Mouse (Mus musculus): Measurements from ENCODE around the gene Nutm1. TPM values are rescaled to one million over a fixed set of nuclear protein-coding genes. Genes with fewer than 3 reads are reported as not detected.

Gene Nutm1
- polyA plus RNA-seq, 1 experiment, result not detected

DNA sequence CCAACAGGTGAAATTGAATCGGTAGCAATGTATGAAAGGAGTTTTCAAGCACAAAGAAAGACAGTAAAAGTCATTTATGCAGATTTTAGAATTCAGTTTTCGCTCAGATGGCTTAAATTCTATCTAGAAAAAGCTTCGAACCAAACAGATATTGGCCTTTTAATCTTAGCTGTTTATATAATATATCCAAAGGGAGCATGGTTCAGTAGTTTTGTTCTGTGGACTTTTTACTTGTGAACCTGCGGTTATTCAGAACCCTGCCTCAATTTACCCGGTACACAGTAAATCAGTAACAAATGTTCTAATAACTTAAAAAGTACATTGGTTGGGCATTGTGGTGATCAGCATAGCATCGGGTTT lies 25.9 kb upstream of the Nutm1 start:
- WGBS, result 66% methylated on average over 6 of the region's 6 CpGs
- no peak overlapping the region for H3K4me3 ChIP-seq (replicated peaks; ENCODE audit: insufficient read depth, low read depth, low read length)
- H3K27ac ChIP-seq (ENCODE audit: insufficient read depth, low read length), result no peak overlapping the region
- no peak for TF ChIP-seq CTCF (IDR thresholded peaks at IDR 0.05; ENCODE audit: borderline replicate concordance, insufficient read depth, low read depth, low read length)
- no peak for TF ChIP-seq POLR2A (IDR thresholded peaks at IDR 0.05; ENCODE audit: borderline replicate concordance, insufficient read depth, low read length)
- H3K4me1 ChIP-seq (ENCODE audit: control insufficient read depth, insufficient read depth, low read length), result peaks cover 4% of the 10 kb centered on the region; the same call in 1 of the 2 replicates
- no peaks in the 10 kb centered on the region for H3K27me3 ChIP-seq (ENCODE audit: control insufficient read depth, insufficient read depth, low read length)
- no peak for DNase-seq

DNA sequence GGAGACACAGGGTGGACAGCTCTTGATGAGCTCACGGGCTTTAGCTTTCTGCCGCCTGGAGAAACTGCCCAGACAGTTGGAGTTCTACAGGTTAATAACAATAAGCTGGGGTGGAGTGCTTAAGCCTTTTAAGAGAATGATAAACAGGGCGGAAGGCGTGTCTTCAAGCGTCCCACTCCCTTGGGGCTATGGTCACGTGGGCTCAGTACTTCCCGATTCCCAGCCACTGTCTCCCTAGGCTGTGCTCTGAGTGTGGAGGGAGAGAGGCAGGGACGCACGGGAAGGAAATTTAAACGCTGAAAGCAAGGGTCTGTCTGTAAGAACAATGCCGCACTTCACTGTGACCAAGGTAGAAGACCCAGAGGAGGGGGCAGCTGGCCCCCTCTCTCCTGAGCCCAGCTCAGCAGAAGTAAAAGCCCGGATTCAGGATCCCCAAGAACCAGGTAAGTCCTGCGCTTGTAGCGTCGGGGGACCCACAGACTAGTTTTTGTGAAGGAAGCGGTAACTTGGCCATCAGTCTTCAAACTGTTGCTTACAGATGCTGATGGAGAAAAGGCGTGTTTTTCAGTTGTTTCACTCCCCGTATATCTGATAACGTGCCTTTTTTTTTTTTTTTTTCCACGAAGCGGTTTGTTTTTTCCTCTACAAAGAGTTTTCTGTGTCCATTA lies 25.4 kb upstream of the Nutm1 start:
- 9% methylated on average over 21 of the region's 21 CpGs for WGBS
- Histone ChIP-seq H3K27me3 (ENCODE audit: control insufficient read depth, insufficient read depth, low read length) (no peaks in the 10 kb centered on the region), H3K4me1 (ENCODE audit: control insufficient read depth, insufficient read depth, low read length) (peaks cover 4% of the 10 kb centered on the region; the same call in 1 of the 2 replicates), H3K27ac (ENCODE audit: insufficient read depth, low read length) (no peak overlapping the region), H3K4me3 (replicated peaks; ENCODE audit: insufficient read depth, low read depth, low read length) (peak overlapping the region; percentile 25)
- TF ChIP-seq POLR2A (IDR thresholded peaks at IDR 0.05; ENCODE audit: borderline replicate concordance, insufficient read depth, low read length) (no peak), CTCF (IDR thresholded peaks at IDR 0.05; ENCODE audit: borderline replicate concordance, insufficient read depth, low read depth, low read length) (no peak)
- no peak for DNase-seq

DNA sequence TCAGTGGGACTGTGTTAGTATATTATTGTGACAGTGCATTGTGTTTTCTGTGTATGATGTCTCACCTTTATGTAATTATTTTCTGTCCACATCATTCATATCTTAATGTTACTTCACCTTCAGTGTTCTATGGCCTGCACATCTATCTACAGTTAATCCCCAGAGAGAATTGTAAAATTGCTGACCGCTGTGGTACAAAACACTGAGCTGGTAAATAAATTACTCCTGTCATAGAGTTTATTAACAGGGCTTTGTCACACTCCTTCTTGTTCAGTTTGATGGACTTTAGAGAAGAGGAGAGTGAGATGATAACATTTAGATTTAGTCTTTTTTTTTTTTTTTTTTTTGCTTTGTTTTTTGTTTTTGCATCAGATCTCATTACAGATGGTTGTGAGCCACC lies 23.8 kb upstream of the Nutm1 start:
- WGBS, result 90% methylated on average over 1 of the region's 1 CpGs
- DNase-seq, result no peak
- TF ChIP-seq CTCF (IDR thresholded peaks at IDR 0.05; ENCODE audit: borderline replicate concordance, insufficient read depth, low read depth, low read length), result no peak
- TF ChIP-seq POLR2A (IDR thresholded peaks at IDR 0.05; ENCODE audit: borderline replicate concordance, insufficient read depth, low read length), result no peak
- Histone ChIP-seq H3K4me1 (ENCODE audit: control insufficient read depth, insufficient read depth, low read length) (peaks cover 4% of the 10 kb centered on the region; the same call in 1 of the 2 replicates), H3K4me3 (replicated peaks; ENCODE audit: insufficient read depth, low read depth, low read length) (no peak overlapping the region), H3K27ac (ENCODE audit: insufficient read depth, low read length) (no peak overlapping the region), H3K27me3 (ENCODE audit: control insufficient read depth, insufficient read depth, low read length) (no peaks in the 10 kb centered on the region)

DNA sequence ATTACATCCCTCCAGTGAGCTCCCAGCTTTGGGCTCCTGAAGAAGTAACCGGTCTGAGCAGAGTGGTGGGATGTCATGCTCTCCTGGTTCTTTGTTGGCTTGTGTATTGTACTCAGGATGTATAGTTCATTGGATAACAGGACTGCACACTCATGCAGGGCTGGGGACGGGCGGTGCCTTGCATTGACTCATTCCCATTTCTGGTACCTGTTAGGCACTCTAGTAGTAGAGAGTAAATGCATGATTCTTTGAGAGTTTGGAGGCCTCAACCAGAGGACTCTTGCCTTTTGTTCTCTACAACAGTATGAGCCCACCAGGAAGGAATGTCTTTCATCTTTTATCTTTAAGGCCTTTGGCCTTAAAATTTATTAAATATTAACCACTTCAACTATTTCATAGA lies 17.8 kb upstream of the Nutm1 start:
- peaks cover 5% of the 10 kb centered on the region for H3K4me1 ChIP-seq (ENCODE audit: control insufficient read depth, insufficient read depth, low read length)
- H3K27ac ChIP-seq (ENCODE audit: insufficient read depth, low read length), result no peak overlapping the region
- WGBS, result 81% methylated on average over 3 of the region's 3 CpGs
- H3K27me3 ChIP-seq (ENCODE audit: control insufficient read depth, insufficient read depth, low read length), result no peaks in the 10 kb centered on the region
- no peak overlapping the region for H3K4me3 ChIP-seq (replicated peaks; ENCODE audit: insufficient read depth, low read depth, low read length)
- TF ChIP-seq POLR2A (IDR thresholded peaks at IDR 0.05; ENCODE audit: borderline replicate concordance, insufficient read depth, low read length), result no peak
- TF ChIP-seq CTCF (IDR thresholded peaks at IDR 0.05; ENCODE audit: borderline replicate concordance, insufficient read depth, low read depth, low read length), result no peak
- no peak for DNase-seq

DNA sequence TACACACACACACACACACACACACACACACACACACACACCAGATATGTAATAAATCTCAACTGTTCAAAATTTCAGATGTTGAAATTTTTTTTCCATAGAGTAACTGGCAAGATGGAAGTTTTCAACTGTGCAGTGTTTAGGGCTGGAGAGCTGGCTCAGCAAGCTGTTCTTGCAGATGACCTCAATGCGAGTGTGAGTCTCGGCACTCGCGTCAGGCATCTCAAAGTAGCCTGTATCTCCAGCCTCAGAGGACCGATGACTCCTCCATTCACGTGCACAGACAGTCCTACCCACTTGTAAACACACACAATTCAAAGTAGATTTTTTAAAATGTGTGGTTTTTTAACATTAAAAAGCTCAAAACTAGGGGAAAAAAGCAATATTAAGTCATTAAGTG lies 14.4 kb upstream of the Nutm1 start:
- 56% methylated on average over 6 of the region's 6 CpGs for WGBS
- Histone ChIP-seq H3K4me1 (ENCODE audit: control insufficient read depth, insufficient read depth, low read length) (peaks cover 5% of the 10 kb centered on the region), H3K4me3 (replicated peaks; ENCODE audit: insufficient read depth, low read depth, low read length) (no peak overlapping the region), H3K27me3 (ENCODE audit: control insufficient read depth, insufficient read depth, low read length) (no peaks in the 10 kb centered on the region), H3K27ac (ENCODE audit: insufficient read depth, low read length) (no peak overlapping the region)
- no peak for DNase-seq
- TF ChIP-seq POLR2A (IDR thresholded peaks at IDR 0.05; ENCODE audit: borderline replicate concordance, insufficient read depth, low read length) (no peak), CTCF (IDR thresholded peaks at IDR 0.05; ENCODE audit: borderline replicate concordance, insufficient read depth, low read depth, low read length) (no peak)

DNA sequence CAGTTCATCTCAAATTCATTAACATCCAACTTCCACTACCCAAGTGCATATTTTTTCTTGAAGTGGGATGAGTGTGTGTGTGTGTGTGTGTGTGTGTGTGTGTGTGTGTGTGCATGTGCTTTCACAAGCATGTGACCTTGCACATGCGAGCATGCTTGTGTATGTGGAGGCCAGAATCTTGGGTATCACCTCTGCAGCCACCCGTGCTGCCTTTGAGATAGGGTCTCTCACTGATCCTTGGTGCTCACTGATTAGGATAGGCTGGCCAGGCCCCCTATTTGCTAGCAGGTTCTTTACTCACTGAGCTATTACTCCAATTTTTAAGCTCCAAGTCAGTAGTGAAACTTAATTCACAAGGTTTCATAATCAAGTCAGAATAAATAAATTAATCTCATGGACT lies 13.8 kb upstream of the Nutm1 start:
- TF ChIP-seq CTCF (IDR thresholded peaks at IDR 0.05; ENCODE audit: borderline replicate concordance, insufficient read depth, low read depth, low read length) (no peak), POLR2A (IDR thresholded peaks at IDR 0.05; ENCODE audit: borderline replicate concordance, insufficient read depth, low read length) (no peak)
- Histone ChIP-seq H3K27ac (ENCODE audit: insufficient read depth, low read length) (no peak overlapping the region), H3K4me1 (ENCODE audit: control insufficient read depth, insufficient read depth, low read length) (peaks cover 5% of the 10 kb centered on the region), H3K4me3 (replicated peaks; ENCODE audit: insufficient read depth, low read depth, low read length) (no peak overlapping the region), H3K27me3 (ENCODE audit: control insufficient read depth, insufficient read depth, low read length) (no peaks in the 10 kb centered on the region)
- 97% methylated on average over 2 of the region's 2 CpGs for WGBS
- DNase-seq, result no peak

DNA sequence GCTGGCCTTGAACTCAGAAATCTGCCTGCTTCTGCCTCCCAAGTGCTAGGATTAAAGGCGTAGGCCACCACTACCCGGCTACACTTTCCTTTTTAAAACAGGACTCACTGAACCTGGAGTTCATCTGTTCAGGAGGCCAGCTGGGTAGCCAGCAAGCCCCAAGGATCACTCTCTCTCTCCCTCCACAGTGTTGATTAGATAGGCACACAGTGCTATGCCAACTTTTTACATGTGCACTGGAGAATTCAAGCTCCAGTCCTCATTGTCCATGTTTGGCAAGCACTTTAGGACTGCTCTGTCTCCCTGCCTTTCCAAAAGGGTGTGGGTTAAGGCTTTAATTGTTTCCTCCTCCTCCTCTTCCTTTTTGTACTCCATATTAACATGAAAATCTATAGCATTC lies 10.9 kb upstream of the Nutm1 start:
- TF ChIP-seq POLR2A (IDR thresholded peaks at IDR 0.05; ENCODE audit: borderline replicate concordance, insufficient read depth, low read length) (no peak), CTCF (IDR thresholded peaks at IDR 0.05; ENCODE audit: borderline replicate concordance, insufficient read depth, low read depth, low read length) (no peak)
- H3K4me1 ChIP-seq (ENCODE audit: control insufficient read depth, insufficient read depth, low read length), result peaks cover 5% of the 10 kb centered on the region
- 63% methylated on average over 2 of the region's 2 CpGs for WGBS
- DNase-seq, result no peak
- H3K4me3 ChIP-seq (replicated peaks; ENCODE audit: insufficient read depth, low read depth, low read length), result no peak overlapping the region
- H3K27me3 ChIP-seq (ENCODE audit: control insufficient read depth, insufficient read depth, low read length), result no peaks in the 10 kb centered on the region
- H3K27ac ChIP-seq (ENCODE audit: insufficient read depth, low read length), result no peak overlapping the region

DNA sequence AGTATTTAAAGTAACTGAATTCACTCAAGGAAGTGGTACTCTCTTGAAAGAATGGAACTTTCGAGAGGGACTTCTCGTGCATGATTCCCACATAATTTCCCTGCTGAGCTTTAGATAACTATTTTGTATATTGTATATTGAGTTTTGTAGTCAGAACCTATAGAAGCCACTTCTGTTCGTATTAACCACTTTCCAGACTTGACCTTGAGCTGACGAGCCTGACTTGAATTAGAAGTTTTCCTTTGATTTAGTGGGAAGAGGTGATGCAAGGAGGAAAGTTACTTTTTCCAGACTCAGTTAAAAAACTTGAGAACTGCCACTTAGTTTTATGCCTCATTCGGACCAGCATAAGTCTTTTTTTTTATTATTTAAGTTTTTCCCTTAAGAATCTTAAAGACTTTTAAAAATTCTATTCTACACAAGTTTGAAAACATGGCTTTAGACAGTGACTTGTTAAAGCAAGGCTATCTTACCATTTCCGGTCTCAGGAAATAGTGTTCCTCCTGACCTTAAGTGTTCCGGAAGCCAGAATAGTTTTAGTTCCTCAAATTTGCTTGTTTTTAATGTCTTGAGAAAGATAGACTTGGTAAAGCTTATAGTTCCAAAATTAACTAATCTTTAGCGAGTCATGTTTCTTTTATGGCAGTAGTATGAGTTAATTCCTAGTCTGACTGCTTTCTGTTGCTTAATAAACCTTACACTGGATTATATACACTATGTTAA lies 8.6 kb upstream of the Nutm1 start:
- TF ChIP-seq CTCF (IDR thresholded peaks at IDR 0.05; ENCODE audit: borderline replicate concordance, insufficient read depth, low read depth, low read length) (no peak), POLR2A (IDR thresholded peaks at IDR 0.05; ENCODE audit: borderline replicate concordance, insufficient read depth, low read length) (no peak)
- H3K4me1 ChIP-seq (ENCODE audit: control insufficient read depth, insufficient read depth, low read length), result peaks cover under 1% of the 10 kb centered on the region; the same call in 1 of the 2 replicates
- peak overlapping the region; percentile 10 for H3K4me3 ChIP-seq (replicated peaks; ENCODE audit: insufficient read depth, low read depth, low read length)
- 66% methylated on average over 8 of the region's 8 CpGs for WGBS
- no peak for DNase-seq
- no peak overlapping the region for H3K27ac ChIP-seq (ENCODE audit: insufficient read depth, low read length)
- H3K27me3 ChIP-seq (ENCODE audit: control insufficient read depth, insufficient read depth, low read length), result no peaks in the 10 kb centered on the region

Data from cerebellum, adult 2 months (tissue).